Comparison of ENCODE assay signal across 14 mouse cellular contexts in the genomic region with DNA sequence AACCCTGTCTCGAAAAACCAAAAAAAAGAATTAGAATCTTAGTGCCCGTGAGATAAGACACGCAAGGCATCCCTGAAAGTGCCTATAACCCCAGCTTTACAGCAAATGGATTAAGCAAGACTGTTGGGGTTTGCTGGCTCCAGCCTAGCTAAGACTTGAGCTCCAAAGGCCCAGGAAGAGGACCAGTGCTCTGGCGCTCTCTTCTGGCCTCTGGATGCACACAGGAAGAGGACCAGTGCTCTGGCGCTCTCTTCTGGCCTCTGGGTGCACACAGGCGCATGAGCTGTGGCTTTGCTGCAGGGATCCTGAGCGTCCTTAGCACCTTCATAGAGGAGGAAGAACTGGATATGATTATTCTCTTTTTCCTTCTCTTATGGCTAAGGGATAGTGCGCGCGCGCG. TPM values are rescaled to one million over a fixed set of nuclear protein-coding genes. Genes with fewer than 3 reads are reported as not detected.
DNase-seq lines count a peak whose midpoint lies in the region; ATAC-seq and TF ChIP-seq lines count a peak whose summit lies in the region.
"Had no signal": no experiment of that assay in that cellular context is flagged by ENCODE, and none has a peak within 500 bp of the region (broad histone marks: within the 10 kb centered on the region; RNA-seq: fewer than 3 reads in every experiment).

No protein-coding gene starts in this region.

- H3K27me3 ChIP-seq in hindbrain, postnatal 0 days (ENCODE audit: insufficient read depth, low read length) = no peaks in the 10 kb centered on the region
- no peaks in the 10 kb centered on the region for H3K27me3 ChIP-seq in hindbrain, embryonic 10.5 days (ENCODE audit: insufficient read depth, poor library complexity, severe bottlenecking)
- no peaks in the 10 kb centered on the region for H3K27me3 ChIP-seq in ES-Bruce4 (ENCODE audit: control insufficient read depth, insufficient read depth, low read length, poor library complexity, severe bottlenecking)

- H3K4me3 ChIP-seq in hindbrain, postnatal 0 days (ENCODE audit: low read length) = no peak overlapping the region
- no peak overlapping the region for H3K4me3 ChIP-seq in hindbrain, embryonic 10.5 days
- no peak overlapping the region for H3K4me3 ChIP-seq in ES-Bruce4 (ENCODE audit: low read depth, low read length)
- H3K4me3 ChIP-seq in embryonic fibroblast, embryonic 13.5 days (ENCODE audit: insufficient read depth, low read length) = no peak overlapping the region
- H3K4me3 ChIP-seq: erythroblast, embryonic 14.5 days had no signal

- intact Hi-C loops in gastrocnemius, postnatal 14 days (cut with DNase I; ENCODE audit: low total_unique reads) = no loop called here

- TF ChIP-seq POLR2A in ES-Bruce4 (IDR thresholded peaks at IDR 0.05; ENCODE audit: insufficient read depth, low read length) = no peak
- no peak for TF ChIP-seq POLR2A in embryonic fibroblast, embryonic 13.5 days (IDR thresholded peaks at IDR 0.05; ENCODE audit: low read depth, low read length)

- ATAC-seq in hindbrain, postnatal 0 days = no peak

- H3K36me3 ChIP-seq in hindbrain, postnatal 0 days (ENCODE audit: insufficient read depth, low read length) = no peaks in the 10 kb centered on the region; the same call in 1 of the 2 replicates
- peaks cover 14% of the 10 kb centered on the region for H3K36me3 ChIP-seq in hindbrain, embryonic 10.5 days
- no peaks in the 10 kb centered on the region for H3K36me3 ChIP-seq in ES-Bruce4 (ENCODE audit: control insufficient read depth, insufficient read depth, low read length, poor library complexity, severe bottlenecking)

- H3K4me2 ChIP-seq in hindbrain, postnatal 0 days (ENCODE audit: low read depth, low read length) = no peak overlapping the region

- no peak overlapping the region for H3K9ac ChIP-seq in hindbrain, postnatal 0 days (replicated peaks; ENCODE audit: low read length)
- no peak overlapping the region for H3K9ac ChIP-seq in ES-Bruce4 (ENCODE audit: low read depth, poor library complexity, severe bottlenecking)

- TF ChIP-seq CTCF in hindbrain, postnatal 0 days (IDR thresholded peaks at IDR 0.05; ENCODE audit: low read depth) = peak; percentile 51
- peak; percentile 99 for TF ChIP-seq CTCF in ES-Bruce4 (IDR thresholded peaks at IDR 0.05; ENCODE audit: low read depth, low read length)
- peak; percentile 36 for TF ChIP-seq CTCF in embryonic fibroblast, embryonic 13.5 days (IDR thresholded peaks at IDR 0.05; ENCODE audit: borderline replicate concordance, insufficient read depth, low read length)

- 87% methylated on average over 12 of the region's 12 CpGs for WGBS in hindbrain, postnatal 0 days
- WGBS in hindbrain, embryonic 10.5 days = 81% methylated on average over 12 of the region's 12 CpGs

- H3K9me3 ChIP-seq in hindbrain, postnatal 0 days (ENCODE audit: low read length) = no peaks in the 10 kb centered on the region
- no peaks in the 10 kb centered on the region for H3K9me3 ChIP-seq in hindbrain, embryonic 10.5 days
- no peaks in the 10 kb centered on the region for H3K9me3 ChIP-seq in ES-Bruce4 (replicated peaks; ENCODE audit: control insufficient read depth, insufficient read depth, low read length, poor library complexity, severe bottlenecking)

- H3K27ac ChIP-seq in hindbrain, postnatal 0 days = no peak overlapping the region
- H3K27ac ChIP-seq in hindbrain, embryonic 10.5 days = no peak overlapping the region
- no peak overlapping the region for H3K27ac ChIP-seq in ES-Bruce4 (ENCODE audit: insufficient read depth, low read length)
- H3K27ac ChIP-seq in embryonic fibroblast, embryonic 13.5 days (ENCODE audit: insufficient read depth, low read length) = no peak overlapping the region

- no peak for DNase-seq in hindbrain, postnatal 0 days (ENCODE audit: low spot score)
- DNase-seq in hindbrain, embryonic 10.5 days (ENCODE audit: low spot score) = no peak
- DNase-seq in 3T3-L1 (ENCODE audit: low read depth, low spot score) = peak; percentile 29
- no peak for DNase-seq in gastrocnemius, postnatal 14 days
- DNase-seq in adrenal gland, postnatal 10 days = no peak
- DNase-seq in heart, adult 8-10 months (ENCODE audit: low spot score) = no peak
- DNase-seq: cerebellum, postnatal 36 days; gastrocnemius, postnatal 10 days; heart, postnatal 4 days; kidney, adult 11 months; right cerebral cortex, postnatal 4 days had no signal

- no peaks in the 10 kb centered on the region for H3K4me1 ChIP-seq in hindbrain, postnatal 0 days (ENCODE audit: insufficient read depth, low read length)
- H3K4me1 ChIP-seq in hindbrain, embryonic 10.5 days (replicated peaks) = no peaks in the 10 kb centered on the region
- H3K4me1 ChIP-seq in ES-Bruce4 (ENCODE audit: control insufficient read depth, insufficient read depth, low read length) = no peaks in the 10 kb centered on the region
- no peaks in the 10 kb centered on the region for H3K4me1 ChIP-seq in embryonic fibroblast, embryonic 13.5 days (ENCODE audit: control insufficient read depth, insufficient read depth, low read length)

- TF ChIP-seq EP300 in ES-Bruce4 (IDR thresholded peaks at IDR 0.05; ENCODE audit: insufficient read depth, low read depth, low read length) = no peak

RNA-seq across cellular contexts. Expression of a gene that starts 40.1 kb away (rescaled TPM):
- total RNA-seq in hindbrain, postnatal 0 days (2014; rRNA removed) = 9.9 and 10.2 TPM in 2 replicates
- 15.5 and 16.6 TPM in 2 replicates for polyA plus RNA-seq in hindbrain, postnatal 0 days (2015; fragmentation: Nextera tagmentation; extraction: Ambion mirVana)
- 10.0 and 10.4 TPM in 2 replicates for polyA plus RNA-seq in hindbrain, embryonic 10.5 days (2016; fragmentation: Nextera tagmentation; extraction: Ambion mirVana)
- polyA plus RNA-seq in ES-Bruce4 (2011; ENCODE audit: insufficient read depth, insufficient read length, low read depth, missing spikeins) = 12.7 and 14.9 TPM in 2 replicates
- polyA plus RNA-seq in embryonic fibroblast, embryonic 13.5 days (2011; ENCODE audit: insufficient read length, low read depth, missing spikeins) = 12.2 and 12.7 TPM in 2 replicates
- 1 to 10 TPM; 3.9 to 4.6 TPM for total RNA-seq in gastrocnemius, postnatal 14 days (2021)
- 10 to 100 TPM; 10.2 to 11.2 TPM for total RNA-seq in adrenal gland, postnatal 10 days (2021)
- 1 to 10 TPM; 4.5 to 7.4 (median 5.8) TPM for total RNA-seq in heart, adult 8-10 months (2022)

RNA-seq across cellular contexts. Expression of a gene that starts 58.8 kb away (rescaled TPM):
- 5,514 and 5,628 TPM in 2 replicates for total RNA-seq in hindbrain, postnatal 0 days (2014; rRNA removed)
- polyA plus RNA-seq in hindbrain, postnatal 0 days (2015; fragmentation: Nextera tagmentation; extraction: Ambion mirVana) = 2,472 and 2,549 TPM in 2 replicates
- polyA plus RNA-seq in hindbrain, embryonic 10.5 days (2016; fragmentation: Nextera tagmentation; extraction: Ambion mirVana) = 3,168 and 3,706 TPM in 2 replicates
- 19,892 and 21,149 TPM in 2 replicates for polyA plus RNA-seq in ES-Bruce4 (2011; ENCODE audit: insufficient read depth, insufficient read length, low read depth, missing spikeins)
- polyA plus RNA-seq in embryonic fibroblast, embryonic 13.5 days (2011; ENCODE audit: insufficient read length, low read depth, missing spikeins) = 16,028 and 17,695 TPM in 2 replicates
- total RNA-seq in gastrocnemius, postnatal 14 days (2021) = 1,000 to 10,000 TPM; 1,398 to 1,669 TPM
- 1,000 to 10,000 TPM; 6,172 to 6,732 TPM for total RNA-seq in adrenal gland, postnatal 10 days (2021)
- 100 to 1,000 TPM; 830 to 950 (median 884) TPM for total RNA-seq in heart, adult 8-10 months (2022)

Comparison
In these comparisons a context has a peak if more than half of its experiments do, and no peak if none do; other contexts are left out.
1. CTCF ChIP-seq: peak in every context shown above with its lines; median percentile 99 in ES-Bruce4; 51 in hindbrain, postnatal 0 days; 36 in embryonic fibroblast, embryonic 13.5 days.